Mouse (Mus musculus) G1E (cell line): Measurements from ENCODE around the gene St6galnac3.

ENCODE experiments used
- CTCF ChIP-seq: IDR thresholded peaks from 2 replicates; pipeline ENCODE4 v1.5.1; 2012; ENCODE audit warnings: low read depth, low read length, inconsistent platforms, mixed read lengths
- GATA1 ChIP-seq: IDR thresholded peaks from 2 replicates; pipeline ENCODE4 v1.6.1; 2012; ENCODE audit warnings: borderline replicate concordance, low read length, inconsistent platforms, mixed read lengths
- POLR2AphosphoS5 ChIP-seq: IDR thresholded peaks from 2 replicates; pipeline ENCODE4 v1.6.1; 2012; ENCODE audit warnings: low read depth, low read length, inconsistent platforms; ENCODE audit not compliant: insufficient replicate concordance
- TAL1 ChIP-seq: conservative IDR thresholded peaks from 2 replicates; pipeline ENCODE4 v1.6.1; 2012; ENCODE audit warnings: low read depth, low read length, inconsistent platforms, mixed read lengths

GRCm38 (mm10) chr3:153749359-153749758, 24.4 kb upstream of the St6galnac3 start:
- no peak for TF ChIP-seq CTCF
- TF ChIP-seq GATA1: no peak
- no peak for TF ChIP-seq TAL1
- TF ChIP-seq POLR2AphosphoS5: no peak
